Mouse (Mus musculus) heart, adult 8-10 months (tissue): ENCODE measurements at regions not wholly inside any gene's neighbourhood (a gene's known extent, or its start where the extent isn't known, plus 50 kb on each side); places are given as distances from the start of the nearest gene placed in this dataset.
A peak's percentile ranks its signal among the peaks of the same experiment; 100 is the strongest.

Experiments
- DNase-seq: peaks from one replicate; pipeline ENCODE4 v3.0.0; 2022; ENCODE audit warnings: low spot score

DNA sequence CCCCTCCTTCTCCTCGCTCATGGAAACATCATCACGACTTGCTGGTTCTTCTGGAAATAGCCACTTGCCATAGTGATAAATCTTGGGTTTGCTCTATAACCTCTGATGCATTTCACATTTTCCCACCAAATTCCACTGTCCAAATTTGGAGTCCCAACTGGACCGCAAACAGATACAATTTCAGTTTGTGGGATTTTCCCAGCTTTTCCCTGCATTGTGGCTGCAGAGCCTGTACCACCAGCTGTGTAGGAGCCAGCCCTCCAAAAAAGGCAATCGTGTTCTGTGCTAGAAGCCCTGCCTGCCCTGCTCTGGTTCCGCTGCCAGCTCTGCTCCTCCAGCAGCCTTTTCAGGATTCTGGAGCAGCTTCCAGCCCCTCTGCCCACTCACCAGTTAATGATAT, 291.4 kb downstream of the Gsdmc2 start:
- no peak for DNase-seq

DNA sequence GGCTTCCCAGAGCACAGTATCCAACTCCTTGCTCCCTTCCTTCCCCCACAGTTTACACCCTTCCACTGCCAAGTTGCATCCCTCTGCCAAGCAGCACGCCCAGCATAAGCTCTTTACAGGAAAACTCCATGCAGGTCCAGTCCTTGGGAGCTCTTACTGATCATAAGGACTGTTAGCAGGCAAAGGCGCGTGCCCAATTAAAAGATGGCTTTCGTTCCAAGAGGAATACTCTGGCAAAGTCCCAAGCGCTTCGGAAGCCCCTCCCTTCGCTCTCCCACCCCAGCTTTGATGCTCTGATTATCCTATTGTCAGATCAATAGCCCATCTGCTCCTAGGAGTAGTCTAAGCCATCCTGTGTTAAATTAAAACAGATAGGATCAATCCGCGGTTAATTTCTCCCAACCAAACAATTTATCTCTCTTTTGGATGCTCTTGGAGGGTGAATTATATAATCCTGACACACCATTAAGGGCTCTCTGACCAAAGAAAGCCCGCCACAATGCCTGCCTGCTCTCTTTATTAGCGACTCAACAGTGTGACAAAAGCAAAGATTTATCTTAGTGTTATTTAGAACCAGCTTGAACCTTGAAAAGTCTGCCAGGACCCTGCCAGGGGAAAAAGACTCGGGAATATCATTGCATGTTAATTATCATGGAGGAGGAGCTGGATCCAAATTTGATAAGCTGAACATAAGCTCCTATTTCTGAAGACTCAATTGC, 312.5 kb downstream of the Gsdmc2 start:
- no peak for DNase-seq

DNA sequence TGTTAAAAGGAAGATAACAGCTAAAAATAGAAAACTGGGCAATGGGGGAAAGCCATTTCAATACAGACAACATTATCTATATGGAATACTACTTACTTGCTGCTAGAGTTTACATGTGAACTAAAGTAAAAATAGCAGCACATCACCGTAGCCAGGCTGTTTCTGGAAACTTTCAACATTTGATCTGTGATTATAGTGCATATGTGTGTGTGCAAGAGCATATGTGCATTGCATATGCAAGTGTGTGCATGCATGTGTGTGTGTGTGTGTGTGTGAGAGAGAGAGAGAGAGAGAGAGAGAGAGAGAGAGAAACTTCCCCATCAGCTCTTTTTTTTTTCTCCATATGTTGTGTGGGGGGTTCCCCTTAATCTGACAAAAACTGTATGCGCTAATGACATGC, 317.7 kb downstream of the Gsdmc2 start:
- no peak for DNase-seq

DNA sequence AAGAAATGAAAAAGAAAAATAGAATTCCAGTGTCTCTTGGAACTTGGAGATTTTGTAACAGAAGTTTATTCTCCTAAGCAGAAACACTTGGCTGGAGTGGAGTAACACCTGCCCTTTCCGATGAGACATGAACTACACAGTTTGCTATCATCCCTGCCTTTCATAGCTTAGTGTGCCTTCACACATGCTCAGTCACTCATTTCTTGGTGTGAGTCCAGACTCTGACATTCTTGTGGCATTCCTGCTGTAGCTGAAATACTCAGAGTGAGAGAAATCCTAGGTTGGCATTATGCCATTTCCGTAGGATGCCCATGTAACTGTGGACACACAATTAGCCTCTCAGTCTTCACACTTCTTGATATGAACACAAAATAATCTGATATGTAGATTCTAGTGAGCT, 318.2 kb downstream of the Gsdmc2 start:
- DNase-seq, result no peak

DNA sequence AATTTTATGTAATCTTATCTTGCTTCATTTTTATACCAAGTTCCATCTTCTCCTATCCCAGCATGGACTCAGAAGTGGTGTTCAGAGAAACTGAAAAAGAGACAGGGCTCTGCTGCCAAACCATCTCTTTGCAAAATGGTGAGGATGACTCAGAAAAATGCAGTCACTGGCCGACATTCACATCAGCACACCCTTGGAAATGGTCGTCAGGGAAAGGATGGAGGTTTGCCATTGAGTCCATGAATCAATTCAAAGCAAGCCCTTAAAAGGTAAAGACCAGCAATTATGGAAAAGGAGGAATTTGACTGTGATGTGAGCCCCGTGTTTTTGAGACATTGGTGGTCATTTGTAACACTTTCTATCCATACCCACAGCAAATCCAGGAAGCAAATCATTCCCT, 327.7 kb downstream of the Gsdmc2 start:
- DNase-seq, result no peak

DNA sequence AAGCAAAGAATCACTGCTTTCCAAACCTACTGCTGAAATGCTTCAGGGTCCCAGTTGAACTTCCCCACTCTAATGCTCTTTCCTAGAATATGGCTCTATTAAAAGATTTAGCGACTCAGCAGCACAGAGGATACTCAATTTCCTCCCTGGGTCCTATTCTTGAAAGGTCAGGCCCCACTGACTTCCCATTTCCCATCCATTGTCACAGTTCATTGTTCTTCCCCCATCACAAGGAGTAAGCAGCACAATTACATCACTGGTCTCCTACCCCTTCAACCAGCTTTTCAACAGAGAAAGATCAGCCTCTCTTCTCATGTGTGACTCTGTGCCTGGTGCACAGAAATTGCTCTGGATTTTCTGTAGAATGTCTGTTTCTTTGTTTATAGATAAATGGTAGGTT, 344.5 kb downstream of the Gsdmc2 start:
- peak; percentile 6 for DNase-seq

DNA sequence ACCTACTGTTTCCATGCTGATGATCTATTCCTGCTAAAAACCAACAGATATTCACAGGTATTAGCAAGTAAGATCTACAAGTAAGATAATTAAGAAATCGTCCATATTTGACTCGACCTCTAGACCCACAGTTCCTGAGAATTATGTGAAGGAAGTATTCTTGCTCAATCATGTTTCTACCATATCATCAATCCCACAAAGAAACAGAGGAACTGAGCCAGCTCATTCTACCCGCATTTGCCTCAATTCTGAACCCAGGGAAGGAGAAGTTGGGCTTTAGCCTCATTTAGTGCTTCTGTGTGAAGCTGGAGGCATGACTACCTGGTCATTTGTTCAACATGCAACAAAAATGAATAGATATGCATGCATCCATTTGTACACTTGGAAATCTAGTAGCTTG, 346.5 kb downstream of the Gsdmc2 start:
- DNase-seq, result peak; percentile 7

DNA sequence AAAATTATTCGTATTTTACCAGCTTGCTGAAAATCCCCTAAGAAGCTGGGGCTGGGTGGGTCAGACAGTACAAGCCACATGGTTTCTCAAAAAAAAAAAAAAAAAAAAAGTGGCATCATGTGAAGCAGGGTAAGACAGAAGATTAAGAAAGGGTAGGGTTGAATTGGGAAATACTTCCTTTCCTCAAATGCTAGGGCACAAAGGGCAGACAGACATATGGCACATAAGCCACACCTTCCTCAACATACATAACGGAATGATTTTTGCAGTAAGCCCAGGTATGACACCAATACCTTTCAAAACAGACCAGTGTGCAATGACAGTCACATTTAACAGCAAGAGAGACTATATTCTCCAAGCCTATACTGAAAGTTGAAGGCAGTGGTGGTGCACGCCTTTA, 347.8 kb downstream of the Gsdmc2 start:
- no peak for DNase-seq

DNA sequence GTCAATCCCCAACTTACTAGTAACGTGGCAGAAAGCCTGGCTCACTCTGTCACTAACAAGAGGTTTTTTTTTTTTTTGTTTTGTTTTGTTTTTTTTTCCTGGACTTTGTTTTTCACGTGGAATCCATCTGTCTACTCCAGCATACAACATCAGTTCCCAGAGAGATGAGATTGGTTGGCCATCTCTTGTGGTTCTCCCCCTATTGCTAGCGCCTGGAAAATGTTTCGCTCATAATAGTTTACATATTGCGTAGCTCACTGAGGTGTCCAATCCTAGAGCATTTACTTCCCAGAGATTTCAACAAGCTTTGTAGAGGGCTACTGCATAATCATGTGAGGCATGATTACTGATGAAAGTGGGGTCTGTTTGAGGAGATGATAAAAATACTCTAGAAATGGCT, 360.1 kb downstream of the Gsdmc2 start:
- no peak for DNase-seq

DNA sequence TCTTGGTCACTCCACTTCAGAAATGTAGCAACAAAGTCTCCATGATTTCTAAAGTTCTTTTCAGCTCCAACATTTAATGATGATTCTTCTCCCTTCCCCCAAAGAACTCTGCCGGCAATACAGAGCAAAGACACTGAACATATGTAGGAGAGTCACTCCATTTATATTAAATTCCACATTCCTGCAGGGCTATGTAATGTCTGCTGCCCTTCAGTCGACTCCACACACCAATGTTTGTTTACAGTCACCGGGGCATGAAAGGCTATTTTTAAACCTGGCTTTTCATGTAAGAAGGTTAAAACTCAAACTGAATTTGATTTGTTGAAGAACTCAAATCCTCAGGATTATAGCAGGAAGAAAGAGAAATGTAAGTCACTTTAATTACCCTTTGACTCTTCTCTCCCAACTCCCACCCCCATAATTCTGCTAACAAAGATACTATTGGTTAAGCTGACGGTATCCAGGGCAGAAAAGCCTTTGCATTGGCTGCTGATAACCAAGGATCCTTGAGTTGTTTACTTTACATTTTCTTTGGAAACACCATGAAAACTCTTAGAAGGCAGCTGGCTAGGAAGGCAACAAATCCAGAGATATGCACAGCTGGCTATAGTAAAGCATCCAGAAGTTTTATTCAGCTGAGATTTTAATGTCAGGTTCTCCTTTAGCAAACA, 360.6 kb downstream of the Gsdmc2 start:
- peak; percentile 9 for DNase-seq

DNA sequence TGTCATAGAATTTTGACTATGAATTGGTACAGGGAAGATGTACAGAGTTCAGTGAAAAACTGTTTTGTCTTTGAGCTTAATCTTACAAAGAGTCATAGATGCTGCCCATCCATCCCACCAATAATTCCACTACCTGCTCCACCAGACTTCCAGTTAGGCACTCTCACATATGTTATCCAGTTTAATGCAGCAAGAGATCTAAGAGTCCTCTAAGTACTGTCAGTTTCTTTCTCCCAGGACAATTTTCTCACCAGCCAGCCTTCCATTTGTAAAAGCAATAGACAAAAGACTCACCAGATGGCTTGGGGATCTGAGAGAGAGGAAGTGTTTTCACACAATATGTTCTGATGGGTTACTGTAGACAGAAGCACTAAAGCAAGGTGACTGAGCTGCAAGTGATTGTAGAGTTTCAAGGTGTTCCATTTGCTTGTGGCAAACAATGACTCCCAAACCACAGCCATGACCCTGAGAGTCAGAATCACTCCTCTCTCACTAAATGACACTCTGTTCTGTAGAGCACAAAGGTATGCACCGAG, 365.6 kb downstream of the Gsdmc2 start:
- no peak for DNase-seq

DNA sequence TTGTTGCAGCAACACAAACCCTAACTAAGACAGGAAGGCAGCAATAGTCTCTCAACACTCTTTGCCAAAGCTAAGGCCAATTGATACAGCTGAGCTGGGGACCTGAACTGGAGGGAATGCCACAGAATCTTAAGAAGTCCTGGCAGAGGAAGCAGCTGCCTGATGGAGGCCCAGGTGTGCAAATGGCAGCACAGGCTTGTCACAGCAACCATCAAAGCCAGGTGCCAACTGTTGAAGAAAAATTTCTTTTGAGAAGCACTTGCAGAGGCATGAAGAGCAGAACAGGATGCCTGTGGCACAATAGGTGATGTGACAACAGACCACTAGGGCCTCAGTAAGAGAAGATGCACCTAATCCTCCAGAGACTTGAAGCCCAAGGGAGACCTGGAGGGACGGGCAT, 378.1 kb downstream of the Gsdmc2 start:
- DNase-seq, result no peak

DNA sequence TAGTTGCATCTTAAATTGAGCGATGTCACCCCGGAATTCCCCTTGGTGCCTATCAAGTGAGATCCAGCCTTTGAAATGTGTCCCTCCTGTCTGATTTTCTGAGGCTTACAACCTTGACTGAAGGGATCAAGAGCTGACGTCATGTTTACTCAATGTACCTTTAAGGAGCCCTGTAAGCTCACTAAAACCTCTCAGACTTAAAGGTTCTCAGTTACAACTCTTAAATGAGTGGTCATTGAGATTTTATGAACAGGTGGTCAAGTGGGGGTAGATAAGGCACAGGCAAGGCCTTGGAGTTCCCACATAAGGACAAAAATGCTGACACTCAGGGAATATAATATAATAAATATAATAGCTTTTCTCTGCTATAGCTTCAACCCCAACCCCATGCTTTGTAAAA, 392.4 kb downstream of the Gsdmc2 start:
- no peak for DNase-seq

DNA sequence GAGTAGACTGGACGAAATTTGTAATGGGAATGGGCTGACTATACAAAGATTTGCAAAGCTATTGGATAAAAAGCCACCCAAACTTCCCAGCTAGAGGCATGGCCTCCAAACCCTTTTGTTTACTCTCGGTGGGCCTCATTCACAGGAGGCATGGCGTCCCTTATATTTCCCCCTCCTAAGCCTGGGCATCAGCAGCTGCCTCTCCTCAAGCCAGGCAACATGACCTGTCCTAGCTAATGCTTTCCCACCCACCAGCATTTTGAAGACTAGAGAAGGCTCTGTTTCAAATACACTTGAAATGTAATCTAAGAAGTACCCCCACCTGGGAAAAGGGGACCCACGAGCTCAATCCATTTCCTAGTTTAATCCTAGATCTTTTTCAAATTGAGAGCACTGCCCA, 398.7 kb downstream of the Gsdmc2 start:
- no peak for DNase-seq

DNA sequence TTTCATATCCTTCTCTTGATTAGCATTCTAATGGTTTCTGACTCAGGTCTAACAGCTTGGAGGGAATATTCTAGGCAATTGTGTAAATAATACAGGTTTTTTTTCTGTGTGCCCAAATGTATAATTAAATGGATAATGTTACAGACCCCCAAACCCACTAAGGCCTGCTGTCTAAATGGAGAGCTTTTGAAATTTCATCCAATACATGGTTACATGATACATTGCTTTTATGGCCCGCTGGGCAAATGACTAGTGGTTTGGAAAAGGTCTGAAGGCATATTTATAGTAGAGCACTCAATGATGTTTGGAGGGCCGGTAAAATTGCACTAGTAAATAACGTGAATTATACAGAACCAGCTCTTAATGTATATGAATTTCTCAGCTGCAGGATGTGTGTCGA, 400.0 kb downstream of the Gsdmc2 start:
- DNase-seq, result no peak

DNA sequence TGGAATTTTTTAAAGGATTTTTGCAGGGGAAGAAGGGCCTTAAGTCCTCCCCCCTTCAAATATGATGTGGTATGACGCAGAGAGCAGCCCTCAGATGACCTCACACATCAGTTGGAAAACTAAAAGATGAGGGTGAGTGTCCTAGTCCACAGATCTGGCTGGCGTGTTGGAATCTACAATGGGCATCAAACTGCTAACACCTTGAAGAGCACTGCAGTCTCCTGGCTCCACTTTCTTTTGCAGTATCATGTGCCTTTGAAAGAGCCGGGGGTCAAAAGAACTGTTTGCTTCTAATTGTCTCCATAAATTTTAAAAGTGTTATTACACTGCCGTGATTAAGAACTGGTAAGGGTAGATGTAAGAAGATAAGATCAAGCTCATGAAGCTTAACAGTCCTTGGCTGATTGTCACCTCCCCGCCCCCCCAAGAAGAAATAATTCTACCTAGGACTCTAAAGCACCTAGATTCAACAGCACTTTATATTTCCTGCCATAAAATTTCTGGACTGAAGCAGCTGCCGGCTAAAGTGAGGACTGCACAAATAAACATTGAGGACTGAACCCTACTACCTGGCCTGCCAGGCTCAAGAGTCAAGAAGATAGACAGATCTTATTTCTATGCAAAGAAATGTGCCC, 402.7 kb downstream of the Gsdmc2 start:
- no peak for DNase-seq

DNA sequence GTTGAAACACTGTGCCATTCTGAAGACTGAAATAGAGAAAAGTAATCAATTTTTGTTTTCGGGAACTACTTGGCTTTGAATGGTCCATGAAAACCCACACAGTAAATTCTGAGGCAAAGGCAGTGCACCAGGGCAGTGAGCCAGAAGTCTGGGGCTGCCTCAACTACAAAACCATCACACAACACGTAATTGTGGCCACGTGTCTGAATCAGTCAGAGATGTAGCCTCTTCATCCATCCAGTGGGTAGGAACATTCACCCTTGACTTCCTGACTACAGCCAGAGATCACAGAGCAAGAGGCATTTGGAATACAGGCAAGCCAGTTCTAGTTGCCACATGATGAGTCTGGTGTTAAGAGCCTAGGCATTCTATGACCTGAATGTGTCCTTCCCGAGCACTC, 432.3 kb downstream of the Gsdmc2 start:
- no peak for DNase-seq

DNA sequence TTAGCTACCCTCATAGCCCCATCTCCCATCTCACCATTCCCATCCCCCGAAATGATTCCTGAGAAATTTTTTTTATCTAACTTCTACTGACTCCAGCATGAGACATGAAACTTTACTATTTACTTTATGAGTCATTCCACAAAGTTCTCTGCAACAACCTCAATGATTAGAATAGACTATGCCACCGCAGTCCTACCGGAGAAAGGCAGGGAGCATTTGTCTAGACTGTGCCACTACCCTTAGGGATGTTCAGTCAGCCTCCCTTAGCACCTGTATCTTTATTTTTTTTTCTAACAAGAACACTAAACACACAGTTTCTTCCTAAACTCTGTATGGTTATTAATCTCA, 433.2 kb downstream of the Gsdmc2 start:
- DNase-seq, result no peak

DNA sequence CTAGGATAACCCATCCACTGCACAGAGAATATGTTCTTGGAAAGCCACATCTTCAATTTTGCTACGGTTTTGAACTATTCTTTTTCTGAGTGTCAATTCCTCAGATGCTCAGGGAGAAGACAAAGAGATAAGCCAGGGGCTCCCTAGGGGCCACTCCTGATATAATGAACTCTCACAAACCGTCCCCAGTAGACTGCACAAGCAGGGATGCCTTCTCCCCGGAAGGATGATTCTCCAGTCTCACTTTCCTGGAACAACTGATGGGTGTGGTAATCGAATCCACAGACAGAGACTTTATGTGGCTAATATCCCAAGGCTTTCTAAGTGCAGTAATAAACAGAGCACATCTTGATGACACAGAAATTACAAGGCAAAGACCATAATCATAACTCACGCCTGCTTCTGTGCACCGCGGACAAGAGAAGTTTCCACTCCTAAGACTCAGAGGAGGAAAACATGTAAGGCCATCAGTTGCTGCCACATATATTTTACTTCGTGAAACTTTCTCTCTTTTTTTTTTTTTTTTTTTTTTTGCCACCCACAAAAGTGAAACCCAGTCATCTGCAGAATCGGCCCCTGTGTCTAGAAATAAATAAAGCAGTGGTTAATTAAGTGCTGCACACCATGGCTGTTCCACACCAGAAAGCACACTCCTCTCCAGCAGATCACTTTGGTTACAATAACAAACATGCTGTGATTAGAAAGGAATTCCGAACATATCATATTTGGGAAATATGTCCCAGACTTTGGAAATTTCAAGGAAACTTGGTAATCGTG, 433.8 kb downstream of the Gsdmc2 start:
- DNase-seq, result no peak

DNA sequence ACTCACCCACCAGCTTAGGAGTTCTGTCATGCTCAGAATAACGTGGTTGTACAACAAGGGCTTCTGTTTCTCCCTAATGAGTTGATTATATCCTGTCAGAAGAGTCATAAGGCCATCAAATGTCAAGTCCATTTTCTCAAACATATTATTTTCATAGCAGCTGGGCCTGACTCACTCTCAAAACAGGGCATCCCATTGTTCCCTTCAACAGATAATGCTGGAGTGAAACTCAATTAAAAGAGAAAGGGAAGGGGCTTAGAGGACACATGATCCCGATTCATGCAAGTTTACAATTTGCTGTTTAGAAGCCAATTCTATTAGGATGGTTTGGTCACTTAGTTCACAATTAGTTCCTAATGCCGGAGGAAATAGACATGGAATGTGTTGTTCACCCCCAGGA, 444.5 kb downstream of the Gsdmc2 start:
- DNase-seq, result no peak

DNA sequence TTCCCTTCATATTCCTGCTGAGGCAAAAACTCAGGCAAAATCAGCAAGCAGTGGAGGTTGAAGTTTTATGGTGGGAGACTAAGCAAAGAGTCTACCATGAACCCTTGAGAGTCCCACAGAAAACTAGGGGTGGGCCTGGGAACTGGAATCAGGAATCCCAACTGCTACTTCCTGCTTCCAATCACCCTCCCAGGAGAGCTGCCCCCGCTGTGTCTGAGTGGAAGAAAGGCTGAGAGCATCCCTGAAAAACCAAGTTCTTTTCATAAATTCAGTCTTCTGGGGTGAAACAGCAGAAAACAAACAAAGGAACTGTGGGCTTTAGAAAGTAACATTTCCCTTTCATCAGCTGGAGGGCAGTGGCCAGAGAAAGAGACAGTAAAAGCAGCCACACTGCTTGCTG, 445.0 kb downstream of the Gsdmc2 start:
- DNase-seq, result peak; percentile 4

DNA sequence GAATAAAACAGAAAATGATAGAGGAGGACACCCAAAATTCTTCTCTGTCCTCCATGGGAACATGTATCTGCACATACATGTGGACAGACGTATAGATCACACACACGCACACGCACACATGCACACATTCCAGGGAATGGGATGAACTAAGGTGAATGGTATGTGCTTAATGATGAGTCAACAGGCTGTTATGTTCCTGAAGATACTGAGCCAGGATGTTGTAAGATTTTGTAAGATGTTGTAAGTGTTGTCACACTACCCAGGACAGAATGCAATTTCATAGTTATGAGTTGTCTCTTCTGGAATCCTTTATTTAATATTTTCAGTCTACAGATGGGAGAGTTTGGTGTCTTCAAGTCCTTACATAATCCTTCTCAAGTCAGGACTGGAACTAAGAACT, 447.5 kb downstream of the Gsdmc2 start:
- no peak for DNase-seq
